Mouse (Mus musculus): ENCODE measurements around the gene Fdx1l. TPM values are rescaled to one million over a fixed set of nuclear protein-coding genes. Genes with fewer than 3 reads are reported as not detected.

Fdx1l gene
- total and polyA plus RNA-seq, 3 experiments: 247 to 361 (median 305) TPM

DNA sequence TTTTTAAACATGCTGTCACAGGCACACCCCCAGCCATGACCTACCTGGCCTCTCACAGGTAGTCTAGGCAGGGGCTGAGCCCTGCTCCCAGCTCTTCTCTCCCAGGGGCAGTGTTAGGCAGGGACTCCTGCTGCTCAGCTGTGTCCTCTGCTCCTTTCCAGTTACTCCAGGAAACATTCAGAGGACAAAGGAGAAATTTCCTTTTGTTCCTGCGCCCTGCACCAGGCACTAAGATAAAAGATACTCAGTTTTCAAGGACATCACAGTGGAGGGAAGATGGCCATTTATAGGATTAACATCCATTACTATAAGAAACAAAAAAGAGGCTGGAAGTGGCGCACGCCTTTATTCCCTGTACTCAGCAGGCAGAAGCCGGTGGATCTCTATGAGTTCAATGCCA is 22.5 kb upstream of the Fdx1l start:
- no peak overlapping the region for H3K4me3 ChIP-seq (ENCODE audit: control insufficient read depth in 1 of 2, insufficient read depth in 1 of 2, low read depth in 2 of 2, low read length in 2 of 2)
- peaks cover 0 to 17% of the 10 kb centered on the region in 2 experiments; a peak in 2 of 4 replicates for H3K36me3 ChIP-seq (ENCODE audit: control insufficient read depth in 1 of 2, insufficient read depth in 2 of 2, low read length in 2 of 2)
- H3K9me3 ChIP-seq (replicated peaks; ENCODE audit: insufficient read depth, low read length): no peaks in the 10 kb centered on the region
- H3K27ac ChIP-seq (ENCODE audit: control insufficient read depth, low read depth, low read length): no peak overlapping the region
- H3K4me1 ChIP-seq (ENCODE audit: control insufficient read depth in 1 of 2, insufficient read depth in 2 of 2, low read length in 2 of 2): peaks cover 7 to 19% of the 10 kb centered on the region in 2 experiments
- TF ChIP-seq SMC3 (IDR thresholded peaks at IDR 0.05; ENCODE audit: low read depth, low read length) (no peak), TAL1 (IDR thresholded peaks at IDR 0.05; ENCODE audit: low read length) (no peak), POLR2AphosphoS2 (IDR thresholded peaks at IDR 0.05; ENCODE audit: low read length) (no peak), MYC (IDR thresholded peaks at IDR 0.05; ENCODE audit: low read depth, low read length) (no peak), RCOR1 (IDR thresholded peaks at IDR 0.05; ENCODE audit: low read depth, low read length) (no peak), CHD2 (IDR thresholded peaks at IDR 0.05; ENCODE audit: low read length) (no peak), POLR2AphosphoS5 (IDR thresholded peaks at IDR 0.05; ENCODE audit: borderline replicate concordance, low read depth, low read length) (no peak), MEF2A (IDR thresholded peaks at IDR 0.05; ENCODE audit: extremely low read depth, insufficient replicate concordance, low read depth, low read length, poor library complexity, severe bottlenecking) (no peak), MXI1 (IDR thresholded peaks at IDR 0.05; ENCODE audit: low read depth, low read length) (no peak), JUND (IDR thresholded peaks at IDR 0.05; ENCODE audit: low read depth, low read length) (no peak), SIN3A (IDR thresholded peaks at IDR 0.05; ENCODE audit: low read length) (no peak), RAD21 (IDR thresholded peaks at IDR 0.05; ENCODE audit: low read depth, low read length) (no peak), NRF1 (IDR thresholded peaks at IDR 0.05; ENCODE audit: insufficient read depth, low read depth, low read length, poor library complexity, severe bottlenecking) (no peak), GATA1 (IDR thresholded peaks at IDR 0.05; ENCODE audit: low read depth, low read length) (no peak), EP300 (IDR thresholded peaks at IDR 0.05; ENCODE audit: low read depth in 1 of 2, low read length in 2 of 2) (no peak), POLR2A (IDR thresholded peaks at IDR 0.05; ENCODE audit: control insufficient read depth in 1 of 2, insufficient read depth in 1 of 2, low read depth in 1 of 2, low read length in 2 of 2, poor library complexity in 1 of 2) (no peak), ETS1 (IDR thresholded peaks at IDR 0.05; ENCODE audit: low read depth, low read length) (no peak), NELFE (IDR thresholded peaks at IDR 0.05; ENCODE audit: low read depth, low read length) (no peak), KAT2A (conservative IDR thresholded peaks at IDR 0.05; ENCODE audit: low read depth, low read length) (no peak)
- no peaks in the 10 kb centered on the region for H3K27me3 ChIP-seq (ENCODE audit: control insufficient read depth in 1 of 2, insufficient read depth in 2 of 2, low read length in 2 of 2)
- no peak for DNase-seq (ENCODE audit: low read depth, low spot score)
- H3K9ac ChIP-seq (ENCODE audit: control insufficient read depth, low read depth, low read length, poor library complexity, severe bottlenecking): no peak overlapping the region
- peaks cover 14% of the 10 kb centered on the region for H3K79me2 ChIP-seq (ENCODE audit: control insufficient read depth, insufficient read depth, low read length, poor library complexity)

DNA sequence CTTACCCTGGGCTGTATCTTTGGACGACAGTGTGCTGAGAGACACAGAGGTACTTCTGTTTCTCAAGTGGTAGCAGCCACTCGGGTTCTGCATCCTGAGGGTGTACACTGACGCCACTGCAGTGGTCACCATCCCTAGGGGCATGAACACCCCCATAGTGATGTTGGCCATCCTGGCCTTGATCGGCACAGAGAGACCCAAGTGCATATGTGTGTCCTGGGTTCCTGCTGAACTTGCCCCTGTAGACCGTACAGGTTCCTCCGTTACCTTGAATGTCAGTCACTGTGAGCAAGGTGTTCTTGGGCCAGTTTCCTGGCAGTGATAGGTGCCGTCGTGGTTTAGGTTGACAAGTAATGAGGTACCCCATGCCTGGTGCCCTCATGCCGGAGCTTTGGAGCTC is 20.0 kb upstream of the Fdx1l start:
- peaks cover 14 to 33% of the 10 kb centered on the region in 2 experiments for H3K4me1 ChIP-seq (ENCODE audit: control insufficient read depth in 1 of 2, insufficient read depth in 2 of 2, low read length in 2 of 2)
- no peaks in the 10 kb centered on the region for H3K27me3 ChIP-seq (ENCODE audit: control insufficient read depth in 1 of 2, insufficient read depth in 2 of 2, low read length in 2 of 2)
- H3K36me3 ChIP-seq (ENCODE audit: control insufficient read depth in 1 of 2, insufficient read depth in 2 of 2, low read length in 2 of 2): peaks cover 19 to 33% of the 10 kb centered on the region in 2 experiments
- no peak for TF ChIP-seq MXI1 (IDR thresholded peaks at IDR 0.05; ENCODE audit: low read depth, low read length)
- TF ChIP-seq ZKSCAN1 (IDR thresholded peaks at IDR 0.05; ENCODE audit: low read depth, low read length): no peak
- TF ChIP-seq CHD1 (IDR thresholded peaks at IDR 0.05; ENCODE audit: low read depth, low read length): no peak
- no peak for TF ChIP-seq MYC (IDR thresholded peaks at IDR 0.05; ENCODE audit: low read depth, low read length)
- TF ChIP-seq NELFE (IDR thresholded peaks at IDR 0.05; ENCODE audit: low read depth, low read length): no peak
- no peak for TF ChIP-seq GABPA (IDR thresholded peaks at IDR 0.05; ENCODE audit: low read depth, low read length)
- TF ChIP-seq CTCF (IDR thresholded peaks at IDR 0.05 in 2 of 3, conservative IDR thresholded peaks at IDR 0.05 in 1 of 3; ENCODE audit: control insufficient read depth in 1 of 3, insufficient read depth in 1 of 3, low read depth in 2 of 3, low read length in 3 of 3, poor library complexity in 1 of 3, severe bottlenecking in 1 of 3): no peak
- no peak; a peak in 1 of 4 replicates for TF ChIP-seq POLR2A (IDR thresholded peaks at IDR 0.05; ENCODE audit: control insufficient read depth in 1 of 2, insufficient read depth in 1 of 2, low read depth in 1 of 2, low read length in 2 of 2, poor library complexity in 1 of 2)
- TF ChIP-seq BHLHE40 (IDR thresholded peaks at IDR 0.05; ENCODE audit: borderline replicate concordance, low read depth, low read length): no peak
- no peak for TF ChIP-seq NRF1 (IDR thresholded peaks at IDR 0.05; ENCODE audit: insufficient read depth, low read depth, low read length, poor library complexity, severe bottlenecking)
- no peak for TF ChIP-seq RAD21 (IDR thresholded peaks at IDR 0.05; ENCODE audit: low read depth, low read length)
- TF ChIP-seq POLR2AphosphoS5 (IDR thresholded peaks at IDR 0.05; ENCODE audit: borderline replicate concordance, low read depth, low read length): no peak
- no peak overlapping the region for H3K27ac ChIP-seq (ENCODE audit: control insufficient read depth, low read depth, low read length)
- no peak for DNase-seq (ENCODE audit: low read depth, low spot score)
- no peaks in the 10 kb centered on the region for H3K9me3 ChIP-seq (replicated peaks; ENCODE audit: insufficient read depth, low read length)
- peaks cover 38% of the 10 kb centered on the region for H3K79me2 ChIP-seq (ENCODE audit: control insufficient read depth, insufficient read depth, low read length, poor library complexity)
- H3K4me3 ChIP-seq (ENCODE audit: control insufficient read depth in 1 of 2, insufficient read depth in 1 of 2, low read depth in 2 of 2, low read length in 2 of 2): no peak overlapping the region
- H3K9ac ChIP-seq (ENCODE audit: control insufficient read depth, low read depth, low read length, poor library complexity, severe bottlenecking): no peak overlapping the region

Measured in MEL (cell line).